Comparison of ENCODE assay signal across 10 mouse cellular contexts in the genomic region with DNA sequence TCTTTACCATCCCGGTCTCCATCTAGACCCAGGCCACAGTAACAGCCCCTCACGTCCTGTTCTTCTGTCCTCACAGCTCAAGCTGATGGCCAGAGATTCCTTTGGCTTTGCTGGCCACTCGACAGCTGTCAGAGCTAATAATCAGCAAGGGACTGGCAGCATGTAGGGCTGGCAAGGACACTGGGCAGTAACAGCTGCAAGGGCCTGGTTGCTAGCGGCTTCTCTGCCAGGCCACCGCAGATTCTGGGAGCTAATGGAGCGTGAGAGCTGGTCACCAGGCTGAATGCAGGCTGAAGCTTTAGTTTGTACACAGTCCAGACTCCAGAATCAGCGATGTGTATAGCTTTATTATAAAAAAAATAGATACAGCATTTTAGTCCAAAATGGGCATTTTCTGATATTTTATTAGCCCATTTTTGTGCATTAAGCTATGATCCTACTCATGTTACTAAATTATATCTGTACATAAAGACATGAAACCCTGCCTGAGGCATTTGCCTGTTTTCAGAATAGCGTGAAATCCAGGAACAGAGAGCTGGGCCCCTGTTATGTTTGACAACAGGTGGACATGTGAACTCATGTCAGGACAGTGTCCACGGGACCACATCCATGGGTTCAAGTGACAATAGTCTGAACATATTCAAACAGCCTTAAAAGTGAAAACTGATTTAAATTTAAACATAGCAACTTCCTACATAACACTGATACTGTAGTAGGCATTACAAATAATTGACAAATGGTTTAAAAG. TPM values are rescaled to one million over a fixed set of nuclear protein-coding genes. Genes with fewer than 3 reads are reported as not detected.
DNase-seq lines count a peak whose midpoint lies in the region; ATAC-seq and TF ChIP-seq lines count a peak whose summit lies in the region.
"Had no signal": no experiment of that assay in that cellular context is flagged by ENCODE, and none has a peak within 500 bp of the region (broad histone marks: within the 10 kb centered on the region; RNA-seq: fewer than 3 reads in every experiment).

No protein-coding gene starts in this region.

- H3K4me2 ChIP-seq in kidney, embryonic 14.5 days (replicated peaks; ENCODE audit: low read depth, low read length): no peak overlapping the region
- H3K4me2 ChIP-seq: liver, embryonic 12.5 days had no signal

- no peak overlapping the region for H3K4me3 ChIP-seq in kidney, embryonic 14.5 days (ENCODE audit: low read length)
- H3K4me3 ChIP-seq in left cerebral cortex, adult 2 months: no peak overlapping the region
- H3K4me3 ChIP-seq: liver, embryonic 12.5 days had no signal

- H3K36me3 ChIP-seq in kidney, embryonic 14.5 days (ENCODE audit: control insufficient read depth, insufficient read depth, low read length): no peaks in the 10 kb centered on the region
- H3K36me3 ChIP-seq: liver, embryonic 12.5 days had no signal

- no peaks in the 10 kb centered on the region for H3K9me3 ChIP-seq in kidney, embryonic 14.5 days (ENCODE audit: control insufficient read depth, low read length)
- H3K9me3 ChIP-seq: liver, embryonic 12.5 days had no signal

- no peak overlapping the region for H3K9ac ChIP-seq in kidney, embryonic 14.5 days (ENCODE audit: low read depth, low read length)
- H3K9ac ChIP-seq: liver, embryonic 12.5 days had no signal

- POLR2A ChIA-PET in Patski (lab: Charles Lee): interaction anchor here (1.1 kb wide), 1 partner anchor 12 kb away, joined by 3 read pairs; no protein-coding TSS in a partner anchor

- DNase-seq in kidney, adult 11 months: peak; percentile 35
- DNase-seq in Patski (ENCODE audit: low read depth, low spot score): no peak
- DNase-seq in cerebellum, postnatal 25 days: peak; percentile 38 to 56
- DNase-seq in kidney, postnatal 14 days: peak; percentile 40
- DNase-seq in heart, postnatal 36 days: no peak
- no peak for DNase-seq in left cerebral cortex, adult 2 months (ENCODE audit: extremely low spot score in 1 of 2, low spot score in 2 of 2)
- DNase-seq: adrenal gland, adult 8-10 months had no signal

- TF ChIP-seq CTCF in Patski (IDR thresholded peaks at IDR 0.05): no peak
- TF ChIP-seq CTCF in left cerebral cortex, adult 2 months (IDR thresholded peaks at IDR 0.05): no peak

- no peaks in the 10 kb centered on the region for H3K4me1 ChIP-seq in kidney, embryonic 14.5 days (ENCODE audit: control insufficient read depth, insufficient read depth, low read length)
- H3K4me1 ChIP-seq: liver, embryonic 12.5 days had no signal

- intact Hi-C loops in heart, postnatal 36 days (cut with DNase I): no loop called here
- intact Hi-C loops in left cerebral cortex, adult 2 months (cut with DNase I): no loop called here

- WGBS in kidney, embryonic 14.5 days: 65% methylated on average over 9 of the region's 9 CpGs

- CTCF ChIA-PET in Patski (lab: Charles Lee): interaction anchor here (1.0 to 1.5 kb wide), 2 partner anchors 11 to 13 kb away, joined by 4 to 5 read pairs; no protein-coding TSS in a partner anchor

- H3K27ac ChIP-seq in kidney, embryonic 14.5 days (ENCODE audit: low read depth, low read length): no peak overlapping the region
- H3K27ac ChIP-seq in left cerebral cortex, adult 2 months: no peak overlapping the region
- H3K27ac ChIP-seq: liver, embryonic 12.5 days had no signal

- no peak for ATAC-seq in kidney, embryonic 14.5 days (ENCODE audit: low FRiP score, low TSS enrichment)
- ATAC-seq in Patski: peak; percentile 73
- no peak for ATAC-seq in megakaryocyte, adult 5-6 weeks (ENCODE audit: poor library complexity, severe bottlenecking)
- ATAC-seq: liver, embryonic 12.5 days had no signal

- in situ Hi-C loops in Patski (cut with MboI; ENCODE audit: low pct_unique_long_range_greater_than_20kb): no loop called here

- H3K27me3 ChIP-seq in kidney, embryonic 14.5 days (ENCODE audit: control insufficient read depth, insufficient read depth, low read length): no peaks in the 10 kb centered on the region
- no peaks in the 10 kb centered on the region for H3K27me3 ChIP-seq in Patski
- H3K27me3 ChIP-seq: liver, embryonic 12.5 days had no signal

RNA-seq across cellular contexts. Expression of gene Dap, which starts 16.6 kb away (rescaled TPM):
- polyA plus RNA-seq in kidney, embryonic 14.5 days (2014; fragmentation: Nextera tagmentation; extraction: Ambion mirVana): 87.1 and 96.9 TPM in 2 replicates
- polyA plus RNA-seq in Patski (2021): 174 TPM
- 10 to 100 TPM; 18.0 to 19.8 TPM for total RNA-seq in heart, postnatal 36 days (2021)
- total RNA-seq in megakaryocyte, adult 5-6 weeks (2015): 91.4 and 97.3 TPM in 2 replicates
- 63.1 and 66.6 TPM in 2 replicates for total RNA-seq in megakaryocyte, adult 5-6 weeks (2017)
- total RNA-seq in left cerebral cortex, adult 2 months (2021): 1 to 10 TPM; 5.5 to 6.4 TPM

Comparison
In these comparisons a context has a peak if more than half of its experiments do, and no peak if none do; other contexts are left out.
1. DNase-seq: peak in kidney, adult 11 months (single experiment), cerebellum, postnatal 25 days (2 of 2) and kidney, postnatal 14 days (single experiment); none in Patski (single experiment), heart, postnatal 36 days (0 of 2) and left cerebral cortex, adult 2 months (0 of 2).